Mouse (Mus musculus) heart, postnatal 0 days (tissue): Measurements from ENCODE around the gene Lce3a.
A peak's percentile ranks its signal among the peaks of the same experiment; 100 is the strongest.

ENCODE experiments used
- CTCF ChIP-seq: IDR thresholded peaks from 2 replicates; pipeline ENCODE4 v1.5.1; 2016; ENCODE audit warnings: antibody characterized with exemption, control low read depth, low read depth
- EP300 ChIP-seq: IDR thresholded peaks from 2 replicates; pipeline ENCODE4 v1.6.1; 2016; ENCODE audit warnings: antibody characterized with exemption, low read depth

DNA sequence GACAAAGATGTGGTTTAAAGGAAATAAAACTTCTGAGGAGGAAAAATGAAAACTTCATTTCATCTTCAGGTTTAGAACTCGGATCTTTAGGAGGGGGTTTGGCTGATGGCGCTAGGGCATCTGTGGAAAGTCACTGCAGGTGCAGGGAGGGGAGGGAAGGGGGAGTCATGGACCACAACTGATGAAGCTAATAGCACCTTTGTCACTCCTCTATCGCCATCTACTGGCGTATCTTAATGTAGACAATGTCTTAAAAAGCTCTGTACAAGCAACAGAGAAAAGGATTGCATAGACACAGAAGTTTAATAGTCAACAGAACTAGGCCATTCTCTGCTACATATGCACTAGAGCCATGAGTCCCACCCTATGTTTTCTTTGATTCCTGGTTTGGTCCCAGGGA is 22.4 kb downstream of the Lce3a start:
- peak; percentile 42 for TF ChIP-seq CTCF
- TF ChIP-seq EP300: no peak
